Mouse (Mus musculus): ENCODE data around the gene Mien1. TPM values are rescaled to one million over a fixed set of nuclear protein-coding genes. Genes with fewer than 3 reads are reported as not detected.

Gene Mien1
- 109 and 123 TPM in 2 replicates for polyA plus RNA-seq (2014; fragmentation: Nextera tagmentation; extraction: Ambion mirVana)

- ATAC-seq (replicated peaks; ENCODE audit: low FRiP score, low TSS enrichment, low read depth) (peak; percentile 94), DNase-seq (ENCODE audit: low spot score) (peak; percentile 100)
- Histone ChIP-seq H3K4me3 (ENCODE audit: low read depth, low read length) (peak within 1 kb of the TSS; percentile 80), H3K27ac (ENCODE audit: low read depth) (peak within 1 kb of the TSS; percentile 69), H3K4me2 (ENCODE audit: low read length) (peak within 1 kb of the TSS; percentile 95), H3K27me3 (replicated peaks; ENCODE audit: control insufficient read depth, insufficient read depth, low read length) (no peaks in the 10 kb centered on the region), H3K9me3 (ENCODE audit: control insufficient read depth, low read length) (no peaks in the 10 kb centered on the region), H3K36me3 (ENCODE audit: control insufficient read depth, insufficient read depth, low read length) (peaks cover 36% of the 10 kb centered on the region), H3K9ac (ENCODE audit: low read length) (peak within 1 kb of the TSS; percentile 55), H3K4me1 (replicated peaks; ENCODE audit: control insufficient read depth, insufficient read depth, low read length) (peaks cover 6% of the 10 kb centered on the region; the same call in 1 of the 2 replicates)
- 2% methylated on average over 43 of the region's 43 CpGs for WGBS
Observed at GRCm38 (mm10) chr11:98438331-98439158, at the start of gene Mien1. Gene Mien1, minus strand, starts transcription at chr11:98438991.

GRCm38 (mm10) chr11:98487526-98488040 lies 48.8 kb upstream of the Mien1 start:
- no peak for ATAC-seq (replicated peaks; ENCODE audit: low FRiP score, low TSS enrichment, low read depth)
- WGBS = 74% methylated on average over 5 of the region's 5 CpGs

GRCm38 (mm10) chr11:98485749-98486148 lies 47.0 kb upstream of the Mien1 start:
- Histone ChIP-seq H3K9me3 (ENCODE audit: control insufficient read depth, low read length) (no peaks in the 10 kb centered on the region), H3K4me2 (ENCODE audit: low read length) (no peak overlapping the region), H3K4me3 (ENCODE audit: low read depth, low read length) (no peak overlapping the region), H3K27ac (ENCODE audit: low read depth) (no peak overlapping the region), H3K4me1 (replicated peaks; ENCODE audit: control insufficient read depth, insufficient read depth, low read length) (no peaks in the 10 kb centered on the region), H3K27me3 (replicated peaks; ENCODE audit: control insufficient read depth, insufficient read depth, low read length) (no peaks in the 10 kb centered on the region), H3K9ac (ENCODE audit: low read length) (no peak overlapping the region), H3K36me3 (ENCODE audit: control insufficient read depth, insufficient read depth, low read length) (no peaks in the 10 kb centered on the region)
- 84% methylated on average over 2 of the region's 2 CpGs for WGBS
- DNase-seq (ENCODE audit: low spot score) (no peak), ATAC-seq (replicated peaks; ENCODE audit: low FRiP score, low TSS enrichment, low read depth) (no peak)

More at GRCm38 (mm10) chr11:98487526-98488040, 48.8 kb upstream of the Mien1 start:
- Histone ChIP-seq H3K9ac (ENCODE audit: low read length) (no peak overlapping the region), H3K9me3 (ENCODE audit: control insufficient read depth, low read length) (no peaks in the 10 kb centered on the region), H3K4me1 (replicated peaks; ENCODE audit: control insufficient read depth, insufficient read depth, low read length) (no peaks in the 10 kb centered on the region), H3K27me3 (replicated peaks; ENCODE audit: control insufficient read depth, insufficient read depth, low read length) (no peaks in the 10 kb centered on the region), H3K4me3 (ENCODE audit: low read depth, low read length) (no peak overlapping the region), H3K4me2 (ENCODE audit: low read length) (no peak overlapping the region), H3K27ac (ENCODE audit: low read depth) (no peak overlapping the region), H3K36me3 (ENCODE audit: control insufficient read depth, insufficient read depth, low read length) (no peaks in the 10 kb centered on the region)
- no peak for DNase-seq (ENCODE audit: low spot score)

GRCm38 (mm10) chr11:98482067-98482466 lies 43.3 kb upstream of the Mien1 start:
- 83% methylated on average over 10 of the region's 10 CpGs for WGBS
- H3K27me3 ChIP-seq (replicated peaks; ENCODE audit: control insufficient read depth, insufficient read depth, low read length) = no peaks in the 10 kb centered on the region
- no peak for DNase-seq (ENCODE audit: low spot score)
- no peak for ATAC-seq (replicated peaks; ENCODE audit: low FRiP score, low TSS enrichment, low read depth)
- H3K9me3 ChIP-seq (ENCODE audit: control insufficient read depth, low read length) = no peaks in the 10 kb centered on the region
- H3K36me3 ChIP-seq (ENCODE audit: control insufficient read depth, insufficient read depth, low read length) = no peaks in the 10 kb centered on the region
- H3K4me1 ChIP-seq (replicated peaks; ENCODE audit: control insufficient read depth, insufficient read depth, low read length) = no peaks in the 10 kb centered on the region
- no peak overlapping the region for H3K9ac ChIP-seq (ENCODE audit: low read length)
- no peak overlapping the region for H3K4me3 ChIP-seq (ENCODE audit: low read depth, low read length)
- no peak overlapping the region for H3K4me2 ChIP-seq (ENCODE audit: low read length)
- no peak overlapping the region for H3K27ac ChIP-seq (ENCODE audit: low read depth)

GRCm38 (mm10) chr11:98481231-98481630 lies 42.4 kb upstream of the Mien1 start:
- Histone ChIP-seq H3K4me1 (replicated peaks; ENCODE audit: control insufficient read depth, insufficient read depth, low read length) (no peaks in the 10 kb centered on the region), H3K27me3 (replicated peaks; ENCODE audit: control insufficient read depth, insufficient read depth, low read length) (no peaks in the 10 kb centered on the region), H3K36me3 (ENCODE audit: control insufficient read depth, insufficient read depth, low read length) (no peaks in the 10 kb centered on the region), H3K27ac (ENCODE audit: low read depth) (no peak overlapping the region), H3K9ac (ENCODE audit: low read length) (no peak overlapping the region), H3K4me3 (ENCODE audit: low read depth, low read length) (no peak overlapping the region), H3K4me2 (ENCODE audit: low read length) (no peak overlapping the region), H3K9me3 (ENCODE audit: control insufficient read depth, low read length) (no peaks in the 10 kb centered on the region)
- no peak for DNase-seq (ENCODE audit: low spot score)
- no peak for ATAC-seq (replicated peaks; ENCODE audit: low FRiP score, low TSS enrichment, low read depth)
- 68% methylated on average over 6 of the region's 6 CpGs for WGBS

- H3K4me1 ChIP-seq (replicated peaks; ENCODE audit: control insufficient read depth, insufficient read depth, low read length) = no peaks in the 10 kb centered on the region
- H3K27ac ChIP-seq (ENCODE audit: low read depth) = no peak overlapping the region
- H3K4me3 ChIP-seq (ENCODE audit: low read depth, low read length) = no peak overlapping the region
- ATAC-seq (replicated peaks; ENCODE audit: low FRiP score, low TSS enrichment, low read depth) (no peak), DNase-seq (ENCODE audit: low spot score) (no peak)
- 88% methylated on average over 12 of the region's 12 CpGs for WGBS
- no peak overlapping the region for H3K4me2 ChIP-seq (ENCODE audit: low read length)
- H3K9ac ChIP-seq (ENCODE audit: low read length) = no peak overlapping the region
- H3K9me3 ChIP-seq (ENCODE audit: control insufficient read depth, low read length) = no peaks in the 10 kb centered on the region
- no peaks in the 10 kb centered on the region for H3K27me3 ChIP-seq (replicated peaks; ENCODE audit: control insufficient read depth, insufficient read depth, low read length)
- H3K36me3 ChIP-seq (ENCODE audit: control insufficient read depth, insufficient read depth, low read length) = no peaks in the 10 kb centered on the region
Observed at GRCm38 (mm10) chr11:98479940-98480497, 41.2 kb upstream of the Mien1 start.

GRCm38 (mm10) chr11:98479026-98479939 lies 40.5 kb upstream of the Mien1 start:
- no peak overlapping the region for H3K4me3 ChIP-seq (ENCODE audit: low read depth, low read length)
- 70% methylated on average over 13 of the region's 13 CpGs for WGBS
- H3K27ac ChIP-seq (ENCODE audit: low read depth) = no peak overlapping the region
- no peak overlapping the region for H3K4me2 ChIP-seq (ENCODE audit: low read length)
- H3K36me3 ChIP-seq (ENCODE audit: control insufficient read depth, insufficient read depth, low read length) = no peaks in the 10 kb centered on the region
- H3K27me3 ChIP-seq (replicated peaks; ENCODE audit: control insufficient read depth, insufficient read depth, low read length) = no peaks in the 10 kb centered on the region
- H3K4me1 ChIP-seq (replicated peaks; ENCODE audit: control insufficient read depth, insufficient read depth, low read length) = no peaks in the 10 kb centered on the region
- H3K9ac ChIP-seq (ENCODE audit: low read length) = no peak overlapping the region
- DNase-seq (ENCODE audit: low spot score) (no peak), ATAC-seq (replicated peaks; ENCODE audit: low FRiP score, low TSS enrichment, low read depth) (no peak)
- H3K9me3 ChIP-seq (ENCODE audit: control insufficient read depth, low read length) = no peaks in the 10 kb centered on the region

- H3K4me1 ChIP-seq (replicated peaks; ENCODE audit: control insufficient read depth, insufficient read depth, low read length) = peaks cover 3% of the 10 kb centered on the region; the same call in 1 of the 2 replicates
- no peaks in the 10 kb centered on the region for H3K9me3 ChIP-seq (ENCODE audit: control insufficient read depth, low read length)
- no peaks in the 10 kb centered on the region for H3K36me3 ChIP-seq (ENCODE audit: control insufficient read depth, insufficient read depth, low read length)
- WGBS = 63% methylated on average over 14 of the region's 14 CpGs
- no peak overlapping the region for H3K4me3 ChIP-seq (ENCODE audit: low read depth, low read length)
- no peak for DNase-seq (ENCODE audit: low spot score)
- no peak overlapping the region for H3K9ac ChIP-seq (ENCODE audit: low read length)
- no peak for ATAC-seq (replicated peaks; ENCODE audit: low FRiP score, low TSS enrichment, low read depth)
- H3K27me3 ChIP-seq (replicated peaks; ENCODE audit: control insufficient read depth, insufficient read depth, low read length) = no peaks in the 10 kb centered on the region
- H3K27ac ChIP-seq (ENCODE audit: low read depth) = no peak overlapping the region
- no peak overlapping the region for H3K4me2 ChIP-seq (ENCODE audit: low read length)
Observed at GRCm38 (mm10) chr11:98477011-98477701, 38.4 kb upstream of the Mien1 start.

All from intestine, embryonic 14.5 days (tissue).